Mouse (Mus musculus) heart, embryonic 15.5 days (tissue): Measurements from ENCODE around the gene Srgap2. TPM values are rescaled to one million over a fixed set of nuclear protein-coding genes. Genes with fewer than 3 reads are reported as not detected.

Experiments used
- ATAC-seq: fragments of 200-750 bp; cut with Nextera tagmentation; replicated peaks from 2 replicates; pipeline ENCODE4 v1.8.0; 2017; ENCODE audit warnings: low read depth, moderate TSS enrichment; ENCODE audit not compliant: insufficient number of reproducible peaks, insufficient read depth, low FRiP score
- H3K27ac ChIP-seq: fragments of 300-500 bp; sonication (generic); 2 replicates; pipeline ENCODE4 v1.5.1; 2015; ENCODE audit warnings: mild to moderate bottlenecking, inconsistent platforms
- H3K27me3 ChIP-seq: fragments of 300-500 bp; sonication (generic); 2 replicates; pipeline ENCODE4 v1.6.1; 2015; ENCODE audit warnings: inconsistent platforms
- H3K36me3 ChIP-seq: fragments of 300-500 bp; sonication (generic); 2 replicates; pipeline ENCODE4 v1.6.1; 2015; ENCODE audit warnings: mild to moderate bottlenecking, inconsistent platforms
- H3K4me1 ChIP-seq: fragments of 300-500 bp; sonication (generic); replicated peaks from 2 replicates; pipeline ENCODE4 v1.6.1; 2015; ENCODE audit warnings: inconsistent platforms
- H3K4me2 ChIP-seq: fragments of 300-500 bp; sonication (generic); 2 replicates; pipeline ENCODE4 v1.6.1; 2015; ENCODE audit warnings: inconsistent platforms, mild to moderate bottlenecking, moderate library complexity
- H3K4me3 ChIP-seq: fragments of 300-500 bp; sonication (generic); 2 replicates; pipeline ENCODE4 v1.5.1; 2015; ENCODE audit warnings: mild to moderate bottlenecking, inconsistent platforms
- H3K9ac ChIP-seq: fragments of 300-500 bp; sonication (generic); 2 replicates; pipeline ENCODE4 v1.6.1; 2015; ENCODE audit warnings: mild to moderate bottlenecking, inconsistent platforms
- H3K9me3 ChIP-seq: fragments of 300-500 bp; sonication (generic); replicated peaks from 2 replicates; pipeline ENCODE4 v1.6.1; 2016; ENCODE audit warnings: inconsistent platforms
- WGBS: fragments of 180-500 bp; shearing (Covaris S2); methylation state at CpG from one replicate; pipeline ENCODE4 v1.1.7; 2015; ENCODE audit warnings: mixed read lengths; 5-methylcytosine and 5-hydroxymethylcytosine counted together
- polyA plus RNA-seq: library from polyadenylated mRNA; unstranded; fragments of >200 nt; fragmentation: Nextera tagmentation; extraction: Ambion mirVana; gene quantifications from 2 replicates; pipeline ENCODE4 v1.2.1, GENCODE M21; 2015

Gene Srgap2
- polyA plus RNA-seq, 1 experiment from 2014 or later: 10.0 TPM

DNA sequence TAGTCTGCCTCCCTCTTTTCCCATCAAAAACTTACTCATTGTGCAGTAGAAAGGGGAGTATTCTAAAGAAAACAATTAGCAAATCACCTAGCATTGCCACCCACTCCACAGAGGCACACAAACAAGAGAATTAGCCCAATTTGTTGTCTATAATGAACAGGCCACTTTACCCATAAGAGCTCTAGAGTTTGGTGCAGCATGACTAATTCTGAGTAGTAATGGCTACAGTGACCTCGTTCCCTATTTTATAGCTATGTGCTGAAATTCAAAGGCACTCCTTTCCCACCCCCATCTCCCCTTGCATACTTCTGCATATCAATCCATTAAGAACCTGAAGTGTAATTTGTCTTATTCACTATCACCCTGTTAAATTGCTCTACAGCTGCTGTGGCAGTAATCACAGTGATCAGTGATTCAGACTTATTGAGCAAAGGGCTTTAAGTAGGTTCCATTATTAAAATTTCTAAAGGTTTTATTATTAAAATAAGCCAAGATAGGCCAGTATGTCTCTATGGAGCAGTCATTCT is 64.5 kb downstream of the Srgap2 start:
- no peak for ATAC-seq
- Histone ChIP-seq H3K4me2 (no peak overlapping the region), H3K9me3 (no peaks in the 10 kb centered on the region), H3K27ac (no peak overlapping the region), H3K4me1 (0 out of 2 replicates have a peak, but pooled peaks cover 8% of the 10 kb centered on the region), H3K27me3 (no peaks in the 10 kb centered on the region), H3K36me3 (no peaks in the 10 kb centered on the region), H3K4me3 (no peak overlapping the region), H3K9ac (no peak overlapping the region)
- WGBS: 77% methylated on average over 1 of the region's 1 CpGs

DNA sequence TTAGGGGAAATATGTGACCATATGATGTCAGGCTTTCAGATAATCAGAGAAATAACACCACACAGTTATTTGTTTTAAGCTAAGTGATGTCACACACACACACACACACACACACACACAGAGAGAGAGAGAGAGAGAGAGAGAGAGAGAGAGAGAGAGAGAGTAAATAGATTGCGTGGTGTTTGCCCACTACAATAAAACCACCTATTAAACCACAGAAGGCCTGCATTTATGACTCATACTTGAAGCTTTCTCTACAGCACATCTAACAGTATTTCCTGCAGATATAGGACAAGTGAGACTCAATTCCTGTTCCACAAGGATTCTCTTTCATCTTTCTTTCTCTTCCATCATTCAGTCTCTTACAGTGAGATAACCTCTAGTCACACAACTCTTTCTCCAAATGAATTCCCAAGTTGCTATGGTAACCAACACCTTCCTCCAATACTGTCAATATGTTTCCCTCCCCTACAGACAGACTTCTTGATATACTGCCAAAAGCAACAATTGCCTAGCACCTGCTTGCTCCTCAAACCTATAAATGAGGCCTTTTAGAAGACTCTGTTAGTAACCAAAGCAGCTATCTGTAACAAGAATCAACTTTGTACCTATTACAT is 66.1 kb downstream of the Srgap2 start:
- no peak for ATAC-seq
- no peaks in the 10 kb centered on the region for H3K9me3 ChIP-seq
- WGBS: 67% methylated on average over 1 of the region's 1 CpGs
- H3K27ac ChIP-seq: no peak overlapping the region
- H3K4me3 ChIP-seq: no peak overlapping the region
- H3K4me1 ChIP-seq: 0 out of 2 replicates have a peak, but pooled peaks cover 5% of the 10 kb centered on the region
- H3K9ac ChIP-seq: no peak overlapping the region
- H3K27me3 ChIP-seq: no peaks in the 10 kb centered on the region
- no peak overlapping the region for H3K4me2 ChIP-seq
- no peaks in the 10 kb centered on the region for H3K36me3 ChIP-seq

DNA sequence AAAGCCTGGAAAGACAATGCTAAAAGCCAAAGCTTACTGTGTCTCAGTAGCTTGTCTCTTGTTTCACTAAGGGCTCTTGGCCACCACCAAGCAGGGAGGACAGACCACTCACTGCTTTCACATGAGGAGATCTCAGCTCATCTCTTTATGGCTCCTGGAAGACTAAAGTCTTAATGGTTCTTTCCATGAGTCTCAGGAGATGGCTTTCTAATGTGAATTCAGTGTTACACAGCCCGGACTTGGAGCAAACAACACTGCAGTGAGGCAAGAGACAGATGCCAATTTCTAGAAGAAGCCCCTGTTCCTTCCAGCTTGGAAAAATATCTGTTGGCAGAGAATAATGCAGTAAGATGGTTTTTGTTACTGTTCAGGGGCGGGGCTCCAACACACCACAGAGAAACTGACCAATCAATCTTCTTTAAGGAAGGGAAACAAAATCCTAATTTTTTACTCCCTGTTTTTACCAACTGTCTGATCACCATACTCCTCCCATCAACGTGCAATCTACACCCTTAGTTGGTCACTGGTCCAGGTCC is 71.7 kb downstream of the Srgap2 start:
- Histone ChIP-seq H3K9ac (no peak overlapping the region), H3K27me3 (no peaks in the 10 kb centered on the region), H3K4me2 (no peak overlapping the region), H3K4me3 (no peak overlapping the region), H3K27ac (no peak overlapping the region), H3K9me3 (no peaks in the 10 kb centered on the region), H3K36me3 (no peaks in the 10 kb centered on the region), H3K4me1 (0 out of 2 replicates have a peak, but pooled peaks cover 2% of the 10 kb centered on the region)
- WGBS: 82% methylated on average over 3 of the region's 3 CpGs
- no peak for ATAC-seq

DNA sequence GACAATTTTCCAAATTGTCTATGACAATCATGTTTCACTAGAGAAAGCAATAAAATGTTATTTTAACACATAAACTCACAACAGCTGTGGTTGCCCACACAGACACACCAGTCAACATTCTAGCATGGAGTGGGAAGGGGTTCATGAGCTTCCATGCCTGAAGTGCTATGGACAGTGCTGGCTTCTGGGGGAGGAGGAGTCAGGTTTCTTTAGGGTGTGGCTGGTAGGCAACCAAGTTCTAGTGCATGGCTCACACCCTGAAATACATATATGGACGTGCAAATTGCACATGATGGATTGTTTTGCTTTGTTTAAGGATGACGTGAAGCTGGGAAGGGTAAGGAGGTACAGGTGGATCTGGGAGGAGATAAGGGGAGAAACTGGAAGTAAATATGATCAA is 72.8 kb downstream of the Srgap2 start:
- Histone ChIP-seq H3K4me1 (0 out of 2 replicates have a peak, but pooled peaks cover 2% of the 10 kb centered on the region), H3K36me3 (no peaks in the 10 kb centered on the region), H3K9ac (no peak overlapping the region), H3K4me3 (no peak overlapping the region), H3K27me3 (no peaks in the 10 kb centered on the region), H3K9me3 (no peaks in the 10 kb centered on the region), H3K4me2 (no peak overlapping the region), H3K27ac (no peak overlapping the region)
- 71% methylated on average over 2 of the region's 2 CpGs for WGBS
- no peak for ATAC-seq

DNA sequence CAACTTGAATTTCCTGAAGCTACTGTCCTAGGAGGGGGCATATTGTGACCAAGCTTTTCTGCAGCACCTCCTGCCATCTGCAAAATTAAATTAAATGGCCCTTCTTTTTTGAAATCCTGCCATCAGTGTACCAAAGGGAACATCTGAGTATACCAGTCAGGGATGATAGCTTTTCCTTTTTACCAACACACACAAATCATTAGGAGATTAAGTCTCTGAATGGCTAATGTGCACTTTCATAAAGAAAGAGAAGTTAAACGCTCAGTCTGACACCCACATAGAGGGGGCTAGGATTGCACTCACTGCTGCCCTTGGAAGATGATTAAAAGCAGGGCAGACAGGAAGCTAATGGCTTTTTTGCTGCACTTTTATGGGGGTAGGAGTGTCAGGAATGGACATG is 73.8 kb downstream of the Srgap2 start:
- Histone ChIP-seq H3K4me2 (no peak overlapping the region), H3K27me3 (no peaks in the 10 kb centered on the region), H3K36me3 (no peaks in the 10 kb centered on the region), H3K4me1 (0 out of 2 replicates have a peak, but pooled peaks cover 2% of the 10 kb centered on the region), H3K27ac (no peak overlapping the region), H3K9ac (no peak overlapping the region), H3K9me3 (no peaks in the 10 kb centered on the region), H3K4me3 (no peak overlapping the region)
- 69% methylated on average over 1 of the region's 1 CpGs for WGBS
- ATAC-seq: no peak

DNA sequence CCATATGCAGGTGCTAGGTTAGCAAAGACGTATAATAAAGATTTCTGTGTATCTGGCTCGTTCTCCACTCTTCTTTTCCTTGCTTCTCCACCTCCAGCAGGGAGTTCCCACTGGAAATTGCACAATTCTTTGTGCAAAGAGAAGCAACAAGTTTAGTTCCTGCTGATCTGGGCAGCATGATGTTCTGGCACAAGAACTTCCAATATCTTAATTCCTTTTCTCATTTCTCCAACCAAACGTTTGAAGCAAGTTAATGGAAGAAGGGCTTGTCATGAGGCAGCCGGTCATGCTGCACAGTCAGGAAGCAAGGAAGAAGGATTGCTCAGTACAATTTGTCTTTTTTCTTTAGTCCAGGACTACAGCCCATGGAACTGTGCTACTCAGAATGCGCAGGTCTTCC is 78.8 kb downstream of the Srgap2 start:
- Histone ChIP-seq H3K36me3 (no peaks in the 10 kb centered on the region), H3K4me1 (peaks cover 11% of the 10 kb centered on the region), H3K4me3 (no peak overlapping the region), H3K27ac (no peak overlapping the region), H3K9me3 (no peaks in the 10 kb centered on the region), H3K9ac (no peak overlapping the region), H3K27me3 (no peaks in the 10 kb centered on the region), H3K4me2 (no peak overlapping the region)
- ATAC-seq: no peak
- WGBS: 74% methylated on average over 5 of the region's 5 CpGs

DNA sequence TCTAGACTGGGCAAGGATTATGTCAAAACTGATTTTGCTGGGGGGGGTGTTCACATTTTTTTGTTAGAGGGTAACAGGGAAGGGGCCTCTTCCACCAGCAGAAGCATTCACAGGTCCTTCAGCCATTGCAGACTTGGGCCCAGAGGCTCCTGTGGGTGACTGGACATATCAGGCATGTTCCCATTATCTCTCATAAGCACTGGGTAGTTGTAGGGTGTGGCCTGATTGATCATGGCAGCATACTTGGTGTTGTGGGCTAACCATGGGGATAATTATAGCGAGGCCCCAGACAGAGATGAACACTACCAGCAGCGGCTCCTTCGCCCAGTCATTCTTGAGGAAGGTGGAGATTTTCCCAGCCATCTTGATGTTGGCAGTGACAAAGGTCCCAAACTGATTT is 79.8 kb downstream of the Srgap2 start:
- Histone ChIP-seq H3K27me3 (no peaks in the 10 kb centered on the region), H3K27ac (no peak overlapping the region), H3K4me1 (peaks cover 10% of the 10 kb centered on the region), H3K4me3 (no peak overlapping the region), H3K9me3 (no peaks in the 10 kb centered on the region), H3K36me3 (no peaks in the 10 kb centered on the region), H3K4me2 (no peak overlapping the region), H3K9ac (no peak overlapping the region)
- 74% methylated on average over 3 of the region's 3 CpGs for WGBS
- no peak for ATAC-seq

DNA sequence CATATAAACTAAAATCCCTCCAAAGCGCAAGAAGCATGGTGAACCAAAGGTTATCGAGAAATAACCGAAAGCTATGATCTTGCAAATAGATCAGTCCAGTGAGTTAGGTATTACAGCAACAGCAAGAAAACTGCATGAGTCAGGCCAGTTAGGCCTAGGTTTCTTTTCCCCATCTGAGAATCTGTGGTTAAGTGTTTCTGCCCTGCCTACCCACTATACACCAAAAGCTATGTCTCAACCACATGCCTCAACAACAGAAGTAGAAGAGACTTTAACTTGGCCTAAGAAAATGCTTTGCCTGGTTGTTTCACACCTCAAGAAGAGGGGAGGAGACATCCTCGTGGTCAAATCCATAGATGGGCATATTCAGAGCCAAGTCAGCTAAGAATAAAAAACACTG is 80.6 kb downstream of the Srgap2 start:
- 89% methylated on average over 4 of the region's 4 CpGs for WGBS
- H3K4me3 ChIP-seq: no peak overlapping the region
- no peaks in the 10 kb centered on the region for H3K27me3 ChIP-seq
- no peak overlapping the region for H3K27ac ChIP-seq
- no peak for ATAC-seq
- H3K4me1 ChIP-seq: peaks cover 10% of the 10 kb centered on the region
- H3K9ac ChIP-seq: no peak overlapping the region
- no peaks in the 10 kb centered on the region for H3K36me3 ChIP-seq
- H3K4me2 ChIP-seq: no peak overlapping the region
- H3K9me3 ChIP-seq: no peaks in the 10 kb centered on the region

DNA sequence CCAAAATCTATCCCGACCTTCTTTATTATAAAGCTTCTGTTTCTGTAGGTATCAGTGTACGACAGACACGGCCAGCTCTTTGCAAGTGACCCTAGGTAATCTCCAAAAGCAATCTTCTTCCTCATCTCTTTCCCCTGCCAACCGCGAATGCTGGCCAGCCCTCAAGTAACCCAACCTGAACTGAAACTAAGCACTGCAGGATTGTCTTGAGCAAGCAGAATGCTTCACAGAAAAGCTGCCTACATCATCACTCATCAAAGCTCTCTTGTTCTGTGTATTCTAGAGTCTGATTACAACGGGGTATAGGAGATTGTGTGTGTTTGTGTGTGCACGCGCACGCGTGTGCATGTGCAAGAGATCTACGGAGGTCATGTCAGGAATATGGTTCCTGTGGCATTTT is 88.6 kb downstream of the Srgap2 start:
- Histone ChIP-seq H3K9me3 (no peaks in the 10 kb centered on the region), H3K4me1 (peaks cover 5% of the 10 kb centered on the region), H3K36me3 (no peaks in the 10 kb centered on the region), H3K9ac (no peak overlapping the region), H3K27ac (no peak overlapping the region), H3K4me3 (no peak overlapping the region), H3K4me2 (no peak overlapping the region), H3K27me3 (no peaks in the 10 kb centered on the region)
- WGBS: 74% methylated on average over 11 of the region's 11 CpGs
- ATAC-seq: no peak

DNA sequence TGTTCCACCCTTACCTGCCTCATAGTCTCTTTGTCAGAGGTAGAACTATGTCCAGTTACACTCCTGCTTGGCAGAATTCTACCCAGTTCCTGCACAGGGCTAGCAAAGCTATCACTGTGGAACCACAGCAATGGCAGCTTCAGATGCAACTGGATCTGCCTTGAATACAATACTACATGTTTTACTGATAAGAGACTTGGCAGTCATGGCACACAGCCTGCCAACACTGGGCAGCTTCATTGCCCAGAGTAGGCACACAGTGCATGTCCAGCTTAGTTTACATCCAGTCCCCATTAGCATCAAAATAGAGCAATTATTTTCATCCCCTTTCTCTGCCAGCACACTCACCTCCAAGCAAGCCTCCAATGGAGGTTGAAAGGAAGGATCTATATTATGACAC is 89.2 kb downstream of the Srgap2 start:
- Histone ChIP-seq H3K4me2 (no peak overlapping the region), H3K9ac (no peak overlapping the region), H3K27me3 (no peaks in the 10 kb centered on the region), H3K36me3 (no peaks in the 10 kb centered on the region), H3K4me3 (no peak overlapping the region), H3K9me3 (no peaks in the 10 kb centered on the region), H3K4me1 (peaks cover 9% of the 10 kb centered on the region), H3K27ac (no peak overlapping the region)
- no peak for ATAC-seq

DNA sequence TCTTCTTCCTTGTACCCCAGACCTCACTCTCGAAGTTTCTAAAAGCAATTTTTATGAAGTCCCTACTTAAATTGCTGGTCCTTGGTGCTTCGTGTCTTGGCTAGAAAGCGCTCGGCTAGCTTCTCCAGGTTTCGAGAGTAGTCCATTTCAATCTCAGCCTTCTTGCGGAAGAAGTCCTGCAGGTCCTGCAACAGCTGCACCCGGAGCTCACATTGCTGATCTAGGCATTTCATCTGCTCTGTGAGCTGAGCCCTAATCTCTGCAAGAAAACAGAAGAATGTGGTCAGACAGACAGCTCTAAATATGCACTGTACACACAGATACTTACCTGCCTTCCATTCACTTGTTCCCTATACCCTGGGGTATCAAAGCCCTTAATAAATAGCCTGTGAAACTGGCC is 90.5 kb downstream of the Srgap2 start:
- H3K4me2 ChIP-seq: no peak overlapping the region
- peaks cover 20% of the 10 kb centered on the region for H3K4me1 ChIP-seq
- no peaks in the 10 kb centered on the region for H3K9me3 ChIP-seq
- no peak overlapping the region for H3K4me3 ChIP-seq
- no peak overlapping the region for H3K27ac ChIP-seq
- no peaks in the 10 kb centered on the region for H3K27me3 ChIP-seq
- H3K9ac ChIP-seq: no peak overlapping the region
- no peak for ATAC-seq
- no peaks in the 10 kb centered on the region for H3K36me3 ChIP-seq
- WGBS: 76% methylated on average over 7 of the region's 7 CpGs
